Mouse (Mus musculus) liver, embryonic 12.5 days (tissue): Measurements from ENCODE around the gene Eif4enif1. TPM values are rescaled to one million over a fixed set of nuclear protein-coding genes. Genes with fewer than 3 reads are reported as not detected.

ENCODE experiments used
- ATAC-seq: fragments of 200-750 bp; cut with Nextera tagmentation; 2 replicates; pipeline ENCODE4 v1.8.0; 2017; ENCODE audit warnings: moderate number of reproducible peaks, mild to moderate bottlenecking, moderate library complexity
- H3K27ac ChIP-seq: fragments of 300-500 bp; sonication (generic); 2 replicates; pipeline ENCODE4 v1.5.1; 2016; ENCODE audit warnings: mild to moderate bottlenecking
- H3K27me3 ChIP-seq: fragments of 300-500 bp; sonication (generic); replicated peaks from 2 replicates; pipeline ENCODE4 v1.6.1; 2016; ENCODE audit warnings: mild to moderate bottlenecking, moderate library complexity
- H3K36me3 ChIP-seq: fragments of 300-500 bp; sonication (generic); 2 replicates; pipeline ENCODE4 v1.6.1; 2016; ENCODE audit warnings: mild to moderate bottlenecking, moderate library complexity
- H3K4me1 ChIP-seq: fragments of 300-500 bp; sonication (generic); 2 replicates; pipeline ENCODE4 v1.6.1; 2016
- H3K4me2 ChIP-seq: fragments of 300-500 bp; sonication (generic); 2 replicates; pipeline ENCODE4 v1.6.1; 2016; ENCODE audit warnings: mild to moderate bottlenecking, moderate library complexity
- H3K4me3 ChIP-seq: fragments of 300-500 bp; sonication (generic); 2 replicates; pipeline ENCODE4 v1.5.1; 2016; ENCODE audit warnings: mild to moderate bottlenecking, moderate library complexity
- H3K9ac ChIP-seq: fragments of 300-500 bp; sonication (generic); 2 replicates; pipeline ENCODE4 v1.6.1; 2016; ENCODE audit warnings: mild to moderate bottlenecking, moderate library complexity
- H3K9me3 ChIP-seq: fragments of 300-500 bp; sonication (generic); replicated peaks from 2 replicates; pipeline ENCODE4 v1.6.1; 2016; ENCODE audit warnings: mild to moderate bottlenecking, moderate library complexity
- WGBS: fragments of 180-500 bp; shearing (Covaris S2); methylation state at CpG from one replicate; pipeline ENCODE4 v1.1.7; 2016; ENCODE audit not compliant: insufficient replicate concordance; 5-methylcytosine and 5-hydroxymethylcytosine counted together
- polyA plus RNA-seq: library from polyadenylated mRNA; unstranded; fragments of >200 nt; fragmentation: Nextera tagmentation; extraction: Ambion mirVana; gene quantifications from 2 replicates; pipeline ENCODE4 v1.2.1, GENCODE M21; 2016

The Eif4enif1 gene
- polyA plus RNA-seq, 1 experiment from 2014 or later, result 44.4 TPM

- Histone ChIP-seq H3K4me1 (peaks cover 90% of the 10 kb centered on the region), H3K4me2 (peak overlapping the region; percentile 100), H3K36me3 (peaks cover 62% of the 10 kb centered on the region), H3K27ac (peak overlapping the region; percentile 95), H3K4me3 (peak overlapping the region; percentile 87), H3K9me3 (no peaks in the 10 kb centered on the region), H3K27me3 (0 out of 2 replicates have a peak, but pooled peaks cover 4% of the 10 kb centered on the region), H3K9ac (peak overlapping the region; percentile 92)
- ATAC-seq, result no peak
- WGBS, result 57% methylated on average over 4 of the region's 4 CpGs
Measured at GRCm38 (mm10) chr11:3293361-3293760, 91.2 kb downstream of the Eif4enif1 start.

Other genes starting within 250 kb of the Eif4enif1 start
- gene Sfi1, start 8.9 kb upstream of the Eif4enif1 start, polyA plus RNA-seq, result 6.5 and 6.9 TPM in 2 replicates
- gene Drg1, start 64.0 kb downstream of the Eif4enif1 start, polyA plus RNA-seq, result 167 and 169 TPM in 2 replicates
- 29.0 and 30.5 TPM in 2 replicates for gene Patz1, start 86.5 kb downstream of the Eif4enif1 start, polyA plus RNA-seq
- 1.8 and 2.1 TPM in 2 replicates for gene Pik3ip1, start 128.0 kb downstream of the Eif4enif1 start, polyA plus RNA-seq
- gene Limk2, start 206.8 kb downstream of the Eif4enif1 start, polyA plus RNA-seq, result 15.0 and 16.1 TPM in 2 replicates
- gene Rnf185, start 250.0 kb downstream of the Eif4enif1 start, polyA plus RNA-seq, result 9.4 and 9.6 TPM in 2 replicates